Mouse (Mus musculus) myocyte (in vitro differentiated cells): ENCODE measurements around the gene Sorcs2. TPM values are rescaled to one million over a fixed set of nuclear protein-coding genes. Genes with fewer than 3 reads are reported as not detected.
A peak's percentile ranks its signal among the peaks of the same experiment; 100 is the strongest.

Experiments used
- H3K27me3 ChIP-seq: one replicate; pipeline ENCODE4 v1.6.1; 2011; ENCODE audit not compliant: control insufficient read depth, insufficient read depth, insufficient read length
- H3K36me3 ChIP-seq: one replicate; pipeline ENCODE4 v1.6.1; 2011; ENCODE audit not compliant: control insufficient read depth, insufficient read depth
- H3K4me2 ChIP-seq: one replicate; pipeline ENCODE4 v1.6.1; 2011; ENCODE audit warnings: low read depth, control low read depth
- H3K4me3 ChIP-seq: one replicate; pipeline ENCODE4 v1.5.1; 2011; ENCODE audit warnings: mild to moderate bottlenecking, control low read depth, moderate library complexity
- H3K79me2 ChIP-seq: one replicate; pipeline ENCODE4 v1.6.1; 2011; ENCODE audit not compliant: control insufficient read depth, insufficient read depth
- H3ac ChIP-seq: one replicate; pipeline ENCODE4 v1.6.1; 2011; ENCODE audit not compliant: control insufficient read depth, insufficient read length
- CEBPB ChIP-seq: IDR thresholded peaks from 2 replicates; pipeline ENCODE4 v1.6.1; 2011; ENCODE audit warnings: mild to moderate bottlenecking, moderate library complexity; ENCODE audit not compliant: poor library complexity, insufficient read depth, severe bottlenecking
- E2F4 ChIP-seq: IDR thresholded peaks from one replicate; pipeline ENCODE4 v1.6.1; 2011; ENCODE audit warnings: mild to moderate bottlenecking, control low read depth, moderate library complexity; ENCODE audit not compliant: insufficient read depth
- MAX ChIP-seq: IDR thresholded peaks from one replicate; pipeline ENCODE4 v1.6.1; 2011; ENCODE audit warnings: low read depth, mild to moderate bottlenecking, control low read depth
- MYOD1 ChIP-seq, 3 experiments: IDR thresholded peaks; one replicate each; pipeline ENCODE4 v1.6.1; 2011; ENCODE audit warnings: control low read depth in 2 of 3, low read depth in 2 of 3, mild to moderate bottlenecking in 2 of 3, moderate library complexity in 1 of 3; ENCODE audit not compliant: insufficient read length in 2 of 3, control insufficient read depth in 1 of 3
- MYOG ChIP-seq, 3 experiments: IDR thresholded peaks; one replicate each; pipeline ENCODE4 v1.6.1; 2011; ENCODE audit warnings: control low read depth in 2 of 3, low read depth in 2 of 3, mild to moderate bottlenecking in 2 of 3; ENCODE audit not compliant: insufficient read length in 2 of 3, control insufficient read depth in 1 of 3, insufficient read depth in 1 of 3
- POLR2A ChIP-seq: IDR thresholded peaks from one replicate; pipeline ENCODE4 v1.6.1; 2011; ENCODE audit warnings: low read depth, mild to moderate bottlenecking, control low read depth, moderate library complexity; ENCODE audit not compliant: insufficient read length
- POLR2AphosphoS2 ChIP-seq: IDR thresholded peaks from one replicate; pipeline ENCODE4 v1.6.1; 2011; ENCODE audit warnings: low read depth, control low read depth; ENCODE audit not compliant: insufficient read length
- REST ChIP-seq: IDR thresholded peaks from one replicate; pipeline ENCODE4 v1.6.1; 2011; ENCODE audit warnings: mild to moderate bottlenecking, control low read depth, moderate library complexity; ENCODE audit not compliant: insufficient read depth, insufficient read length
- SRF ChIP-seq: IDR thresholded peaks from one replicate; pipeline ENCODE4 v1.6.1; 2011; ENCODE audit warnings: low read depth; ENCODE audit not compliant: control insufficient read depth, insufficient read length
- TCF12 ChIP-seq: IDR thresholded peaks from one replicate; pipeline ENCODE4 v1.6.1; 2011; ENCODE audit warnings: mild to moderate bottlenecking, control low read depth; ENCODE audit not compliant: poor library complexity, insufficient read depth, severe bottlenecking
- TCF3 ChIP-seq: IDR thresholded peaks from one replicate; pipeline ENCODE4 v1.6.1; 2011; ENCODE audit warnings: low read depth, control low read depth; ENCODE audit not compliant: insufficient read length
- USF1 ChIP-seq: IDR thresholded peaks from one replicate; pipeline ENCODE4 v1.6.1; 2011; ENCODE audit warnings: low read depth, mild to moderate bottlenecking, control low read depth, moderate library complexity
- polyA plus RNA-seq: library from polyadenylated mRNA; unstranded; fragments of >200 nt; fragmentation: generic; extraction: Trizol; gene quantifications from one replicate; pipeline ENCODE4 v1.2.1, GENCODE M21; 2012; ENCODE audit warnings: missing spikeins

The Sorcs2 gene
- polyA plus RNA-seq, 1 experiment, result 58.2 TPM

- no peak overlapping the region for H3K4me3 ChIP-seq
- TF ChIP-seq REST (no peak), SRF (no peak), POLR2A (no peak), E2F4 (no peak), CEBPB (no peak), MAX (no peak), TCF12 (no peak), MYOG (IDR thresholded peaks at IDR 0.05; ENCODE audit: control insufficient read depth in 1 of 3, insufficient read depth in 1 of 3, insufficient read length in 2 of 3, low read depth in 2 of 3) (no peak), USF1 (no peak), POLR2AphosphoS2 (no peak), TCF3 (no peak), MYOD1 (IDR thresholded peaks at IDR 0.05; ENCODE audit: control insufficient read depth in 1 of 3, insufficient read length in 2 of 3, low read depth in 2 of 3) (no peak)
- no peaks in the 10 kb centered on the region for H3K27me3 ChIP-seq
- H3K36me3 ChIP-seq, result no peaks in the 10 kb centered on the region
- no peak overlapping the region for H3K4me2 ChIP-seq
- no peak overlapping the region for H3ac ChIP-seq
- peaks cover 71% of the 10 kb centered on the region for H3K79me2 ChIP-seq
These were observed 14.5 kb downstream of the Sorcs2 start for GRCm38 (mm10) chr5:36383431-36383830.

GRCm38 (mm10) chr5:36382721-36383120 lies 15.2 kb downstream of the Sorcs2 start:
- no peaks in the 10 kb centered on the region for H3K27me3 ChIP-seq
- no peaks in the 10 kb centered on the region for H3K36me3 ChIP-seq
- H3ac ChIP-seq, result no peak overlapping the region
- peak overlapping the region; percentile 2 for H3K4me2 ChIP-seq
- no peak overlapping the region for H3K4me3 ChIP-seq
- H3K79me2 ChIP-seq, result peaks cover 64% of the 10 kb centered on the region
- no peak for TF ChIP-seq MAX
- peak in 2 of 3 experiments; percentile 29 to 44 for TF ChIP-seq MYOD1 (IDR thresholded peaks at IDR 0.05; ENCODE audit: control insufficient read depth in 1 of 3, insufficient read length in 2 of 3, low read depth in 2 of 3)
- TF ChIP-seq E2F4, result no peak
- TF ChIP-seq CEBPB, result no peak
- TF ChIP-seq MYOG (IDR thresholded peaks at IDR 0.05; ENCODE audit: control insufficient read depth in 1 of 3, insufficient read depth in 1 of 3, insufficient read length in 2 of 3, low read depth in 2 of 3), result peak in 1 of 3 experiments; percentile 55
- TF ChIP-seq TCF12, result no peak
- no peak for TF ChIP-seq TCF3
- no peak for TF ChIP-seq USF1
- no peak for TF ChIP-seq SRF
- no peak for TF ChIP-seq POLR2AphosphoS2

DNA sequence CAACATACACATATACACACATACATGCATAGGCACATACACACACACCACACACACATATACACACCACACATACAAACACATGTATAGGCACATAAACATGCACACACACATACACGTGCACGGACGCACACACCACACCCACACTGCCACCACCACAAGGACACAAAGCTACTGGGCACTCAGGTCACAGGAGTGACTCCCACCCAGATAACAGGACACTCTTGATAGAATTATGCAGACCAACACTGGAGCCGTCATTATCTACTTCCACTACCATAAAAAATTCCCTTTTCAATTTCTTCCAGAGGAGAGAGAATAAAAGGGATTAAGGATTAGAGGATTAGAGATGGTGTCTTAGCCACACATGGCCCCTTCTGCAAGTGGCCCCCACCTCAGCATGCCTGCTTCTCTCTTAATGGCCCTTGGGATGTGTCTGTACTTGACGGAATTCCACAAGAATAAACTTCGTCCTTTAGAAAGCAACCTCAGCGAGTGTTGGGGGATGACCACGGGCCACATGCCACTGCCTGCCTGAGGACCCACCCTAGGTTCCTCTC lies 15.7 kb downstream of the Sorcs2 start:
- H3ac ChIP-seq, result no peak overlapping the region
- peaks cover 59% of the 10 kb centered on the region for H3K79me2 ChIP-seq
- peak overlapping the region; percentile 2 for H3K4me2 ChIP-seq
- no peaks in the 10 kb centered on the region for H3K27me3 ChIP-seq
- no peak for TF ChIP-seq TCF3
- TF ChIP-seq USF1, result no peak
- no peak for TF ChIP-seq MAX
- TF ChIP-seq SRF, result no peak
- TF ChIP-seq TCF12, result no peak
- TF ChIP-seq POLR2AphosphoS2, result no peak
- TF ChIP-seq MYOG (IDR thresholded peaks at IDR 0.05; ENCODE audit: control insufficient read depth in 1 of 3, insufficient read depth in 1 of 3, insufficient read length in 2 of 3, low read depth in 2 of 3), result no peak
- TF ChIP-seq MYOD1 (IDR thresholded peaks at IDR 0.05; ENCODE audit: control insufficient read depth in 1 of 3, insufficient read length in 2 of 3, low read depth in 2 of 3), result no peak
- TF ChIP-seq E2F4, result no peak
- TF ChIP-seq REST, result no peak
- TF ChIP-seq CEBPB, result no peak
- TF ChIP-seq POLR2A, result no peak
- no peak overlapping the region for H3K4me3 ChIP-seq
- no peaks in the 10 kb centered on the region for H3K36me3 ChIP-seq

DNA sequence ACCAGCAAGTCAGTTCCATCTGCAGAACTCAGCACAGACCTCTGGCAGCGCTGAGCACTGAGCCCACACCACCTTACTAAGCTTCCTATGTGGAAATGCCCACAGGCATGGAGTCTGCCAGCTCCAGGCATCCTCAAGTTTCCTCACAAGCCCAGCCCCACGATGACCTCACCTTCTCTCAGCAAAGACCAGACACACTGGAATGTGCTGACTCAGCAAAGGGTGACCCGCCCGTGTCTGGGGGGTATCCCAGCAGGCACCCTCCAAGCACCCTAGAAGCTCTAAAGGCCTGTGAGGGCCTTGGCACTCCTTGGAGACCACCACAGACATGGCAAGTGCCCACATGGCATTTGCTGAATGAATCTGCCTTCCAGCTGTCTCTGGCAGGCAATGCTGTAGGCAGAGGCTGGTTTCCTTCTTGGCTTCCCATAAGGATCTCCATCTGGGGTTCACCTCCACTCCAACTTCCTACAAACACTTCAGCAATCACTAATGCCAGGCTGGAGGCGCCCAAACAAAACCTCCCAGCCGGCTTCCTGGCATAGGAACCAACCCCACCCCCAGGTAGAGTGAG lies 17.9 kb downstream of the Sorcs2 start:
- Histone ChIP-seq H3K79me2 (peaks cover 37% of the 10 kb centered on the region), H3ac (no peak overlapping the region), H3K27me3 (no peaks in the 10 kb centered on the region), H3K36me3 (no peaks in the 10 kb centered on the region), H3K4me3 (no peak overlapping the region), H3K4me2 (peak overlapping the region; percentile 78)
- TF ChIP-seq TCF3 (peak; percentile 34), E2F4 (no peak), POLR2AphosphoS2 (peak; percentile 47), TCF12 (peak; percentile 37), USF1 (no peak), MYOG (IDR thresholded peaks at IDR 0.05; ENCODE audit: control insufficient read depth in 1 of 3, insufficient read depth in 1 of 3, insufficient read length in 2 of 3, low read depth in 2 of 3) (peak; percentile 24 to 88 (median 49)), MAX (no peak), CEBPB (0 out of 2 replicates have a peak, but pooled peaks have one; percentile 35), MYOD1 (IDR thresholded peaks at IDR 0.05; ENCODE audit: control insufficient read depth in 1 of 3, insufficient read length in 2 of 3, low read depth in 2 of 3) (peak; percentile 46 to 86 (median 86)), SRF (no peak), POLR2A (peak; percentile 51), REST (no peak)
